Comparison of ENCODE assay signal across 7 mouse cellular contexts in genomic region chrX:73765311-73765710, GRCm38 (mm10). TPM values are rescaled to one million over a fixed set of nuclear protein-coding genes. Genes with fewer than 3 reads are reported as not detected.
A peak's percentile ranks its signal among the peaks of the same experiment; 100 is the strongest.
DNase-seq lines count a peak whose midpoint lies in the region; ATAC-seq lines count a peak whose summit lies in the region.

No protein-coding gene starts in this region.

- H3K4me1 ChIP-seq in intestine, embryonic 15.5 days (replicated peaks), result no peaks in the 10 kb centered on the region

- ATAC-seq in intestine, embryonic 15.5 days, result no peak

- peak; percentile 30 to 32 for DNase-seq in spleen, postnatal 36 days (ENCODE audit: low spot score in 2 of 2)
- no peak for DNase-seq in spleen, adult 18-20 months
- peak; percentile 33 for DNase-seq in gastrocnemius, postnatal 25 days
- DNase-seq in kidney, postnatal 25 days, result peak; percentile 81 to 83
- no peak for DNase-seq in right cerebral cortex, postnatal 36 days (ENCODE audit: low spot score in 2 of 2)
- DNase-seq in frontal cortex, postnatal 36 days (ENCODE audit: low spot score in 2 of 2), result no peak

- H3K9me3 ChIP-seq in intestine, embryonic 15.5 days, result no peaks in the 10 kb centered on the region

- 73% methylated on average over 1 of the region's 1 CpGs for WGBS in intestine, embryonic 15.5 days

- no peaks in the 10 kb centered on the region for H3K27me3 ChIP-seq in intestine, embryonic 15.5 days (replicated peaks)

- no peaks in the 10 kb centered on the region for H3K36me3 ChIP-seq in intestine, embryonic 15.5 days

- H3K27ac ChIP-seq in intestine, embryonic 15.5 days, result no peak overlapping the region

- H3K4me2 ChIP-seq in intestine, embryonic 15.5 days (replicated peaks), result no peak overlapping the region

- H3K9ac ChIP-seq in intestine, embryonic 15.5 days, result no peak overlapping the region

- no peak overlapping the region for H3K4me3 ChIP-seq in intestine, embryonic 15.5 days (replicated peaks)

RNA-seq across cellular contexts. Expression of gene Plxnb3, which starts 8.4 kb away (rescaled TPM):
- under 1 TPM; 0.61 to 0.67 TPM for total RNA-seq in gastrocnemius, postnatal 25 days (2021)
- polyA plus RNA-seq in intestine, embryonic 15.5 days (2015; fragmentation: Nextera tagmentation; extraction: Ambion mirVana), result 0.38 TPM in 2 replicates

RNA-seq across cellular contexts. Expression of gene Srpk3, which starts 8.9 kb away (rescaled TPM):
- 10 to 100 TPM; 39.6 to 60.5 TPM for total RNA-seq in gastrocnemius, postnatal 25 days (2021)
- 1.3 and 2.0 TPM in 2 replicates for polyA plus RNA-seq in intestine, embryonic 15.5 days (2015; fragmentation: Nextera tagmentation; extraction: Ambion mirVana)

RNA-seq across cellular contexts. Expression of gene Idh3g, which starts 21.4 kb away (rescaled TPM):
- 100 to 1,000 TPM; 399 to 430 TPM for total RNA-seq in gastrocnemius, postnatal 25 days (2021)
- polyA plus RNA-seq in intestine, embryonic 15.5 days (2015; fragmentation: Nextera tagmentation; extraction: Ambion mirVana), result 217 and 251 TPM in 2 replicates

RNA-seq across cellular contexts. Expression of gene Ssr4, which starts 21.5 kb away (rescaled TPM):
- 10 to 100 TPM; 72.3 to 80.8 TPM for total RNA-seq in gastrocnemius, postnatal 25 days (2021)
- 240 and 287 TPM in 2 replicates for polyA plus RNA-seq in intestine, embryonic 15.5 days (2015; fragmentation: Nextera tagmentation; extraction: Ambion mirVana)

RNA-seq across cellular contexts. Expression of gene Abcd1, which starts 48.9 kb away (rescaled TPM):
- 10 to 100 TPM; 22.8 to 30.4 TPM for total RNA-seq in gastrocnemius, postnatal 25 days (2021)
- polyA plus RNA-seq in intestine, embryonic 15.5 days (2015; fragmentation: Nextera tagmentation; extraction: Ambion mirVana), result 18.5 and 20.2 TPM in 2 replicates

Comparison
In these comparisons a context has a peak if more than half of its experiments do, and no peak if none do; other contexts are left out.
1. DNase-seq: peak in spleen, postnatal 36 days (2 of 2), gastrocnemius, postnatal 25 days (single experiment) and kidney, postnatal 25 days (2 of 2); none in spleen, adult 18-20 months (0 of 2), right cerebral cortex, postnatal 36 days (0 of 2) and frontal cortex, postnatal 36 days (0 of 2).